Mouse (Mus musculus) mature B cell (primary cell): ENCODE results near the gene Cts8.

ENCODE experiments used
- in situ Hi-C: fragments of 300-500 bp; cut with MboI; formaldehyde crosslinking; loops from 2 replicates; pipeline ENCODE4 v1.14.3; 2019

The Cts8 gene

GRCm38 (mm10) chr13:61255258-61255657 is at the start of gene Cts8:
Gene Cts8, minus strand, starts transcription at chr13:61255358.
- in situ Hi-C loops: no loop called here

DNA sequence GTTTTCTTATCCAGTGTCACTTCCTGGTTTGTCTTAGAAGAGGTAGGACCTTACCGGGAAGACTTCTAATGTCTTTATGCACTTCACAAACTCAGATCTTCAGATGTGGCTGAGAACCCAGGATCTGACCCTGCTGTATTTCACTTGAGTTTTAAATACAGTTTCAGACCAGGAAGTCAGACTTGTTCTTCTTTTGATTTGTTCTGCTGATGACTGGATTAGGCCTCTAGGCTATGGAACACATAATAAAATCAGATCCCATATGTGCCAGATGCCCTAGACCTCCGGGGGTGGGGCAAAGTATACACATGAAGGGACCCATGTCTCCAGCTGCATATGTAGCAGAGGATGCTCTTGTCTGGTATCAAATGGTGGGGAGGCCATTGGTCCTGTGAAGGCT is 33.6 kb upstream of the Cts8 start, which contains the start of gene Gm49398:
TSS of gene Gm49398 (minus strand) at position 101 of the 400 bp plus-strand sequence.
- in situ Hi-C loops: no loop called here

- in situ Hi-C loops: no loop called here
These were observed 13.8 kb downstream of the Cts8 start for GRCm38 (mm10) chr13:61241076-61241947.

DNA sequence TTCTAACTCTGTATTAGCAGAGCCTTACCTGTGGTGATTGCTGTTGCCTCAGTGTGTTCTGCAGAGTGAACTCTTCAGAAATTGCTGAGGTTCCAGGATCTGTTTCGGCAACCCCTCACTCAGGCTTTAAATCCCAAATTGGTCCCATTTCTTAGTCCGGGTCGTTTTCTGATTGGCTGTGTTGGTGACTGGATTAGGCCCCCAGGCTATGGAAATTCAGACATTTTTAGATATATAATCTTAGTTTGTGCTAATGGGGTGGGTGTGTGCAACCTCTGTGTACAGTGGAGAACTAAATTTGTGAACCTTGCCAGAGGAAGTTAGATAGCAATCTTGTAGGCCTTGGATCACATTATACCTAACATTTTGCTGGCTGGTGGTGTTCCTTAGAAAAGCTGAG is 51.8 kb downstream of the Cts8 start, which contains the start of gene Cts6:
TSS of gene Cts6 (minus strand) at position 101 of the 400 bp plus-strand sequence.
- in situ Hi-C loops: no loop called here
